Comparison of ENCODE assay signal across 9 mouse cellular contexts in genomic region chr16:11697710-11698357, GRCm38 (mm10).
DNase-seq lines count a peak whose midpoint lies in the region; ATAC-seq and TF ChIP-seq lines count a peak whose summit lies in the region.
"Had no signal": no experiment of that assay in that cellular context is flagged by ENCODE, and none has a peak within 500 bp of the region (broad histone marks: within the 10 kb centered on the region; RNA-seq: fewer than 3 reads in every experiment).

No protein-coding gene starts in this region.

- no peak overlapping the region for H3K9ac ChIP-seq in midbrain, embryonic 11.5 days (ENCODE audit: low read length)
- H3K9ac ChIP-seq: stomach, embryonic 15.5 days had no signal

- peak; percentile 67 for ATAC-seq in granulocyte monocyte progenitor cell, adult 5-6 weeks (replicated peaks; ENCODE audit: poor library complexity, severe bottlenecking)
- peak; percentile 63; the same call in 1 of the 2 replicates for ATAC-seq in midbrain, embryonic 11.5 days (ENCODE audit: low FRiP score)

- H3K4me1 ChIP-seq in spleen, adult 2 months (ENCODE audit: control insufficient read depth, insufficient read depth, insufficient read length), result no peaks in the 10 kb centered on the region
- no peaks in the 10 kb centered on the region for H3K4me1 ChIP-seq in midbrain, embryonic 11.5 days (ENCODE audit: control insufficient read depth, insufficient read depth, low read length)
- no peaks in the 10 kb centered on the region for H3K4me1 ChIP-seq in testis, adult 2 months (ENCODE audit: control insufficient read depth, insufficient read depth, low read length)
- H3K4me1 ChIP-seq: stomach, embryonic 15.5 days had no signal

- WGBS in spleen, adult 2 months, result 84% methylated on average over 8 of the region's 8 CpGs
- 78% methylated on average over 8 of the region's 8 CpGs for WGBS in midbrain, embryonic 11.5 days

- H3K4me3 ChIP-seq in spleen, adult 2 months (ENCODE audit: extremely low read depth, insufficient read depth, insufficient read length), result no peak overlapping the region
- no peak overlapping the region for H3K4me3 ChIP-seq in midbrain, embryonic 11.5 days (ENCODE audit: low read depth, low read length)
- H3K4me3 ChIP-seq in testis, adult 2 months (ENCODE audit: control insufficient read depth, low read depth, low read length), result no peak overlapping the region
- H3K4me3 ChIP-seq: stomach, embryonic 15.5 days had no signal

- no peak overlapping the region for H3K4me2 ChIP-seq in midbrain, embryonic 11.5 days
- H3K4me2 ChIP-seq: stomach, embryonic 15.5 days had no signal

- DNase-seq in spleen, adult 2 months (ENCODE audit: low read depth in 1 of 2, low spot score in 2 of 2), result no peak
- no peak for DNase-seq in spleen, postnatal 36 days (ENCODE audit: low spot score in 2 of 2)
- peak; percentile 61 for DNase-seq in cerebellum, adult 9-10 months
- peak; percentile 42 to 56 for DNase-seq in layer of hippocampus, postnatal 10 days (ENCODE audit: low spot score in 2 of 2)
- peak; percentile 71 for DNase-seq in midbrain, embryonic 11.5 days (ENCODE audit: low spot score, missing footprints)
- DNase-seq in gastrocnemius, postnatal 4 days (ENCODE audit: low spot score in 2 of 2), result no peak

- H3K9me3 ChIP-seq in midbrain, embryonic 11.5 days (ENCODE audit: control insufficient read depth, low read length), result no peaks in the 10 kb centered on the region
- H3K9me3 ChIP-seq: stomach, embryonic 15.5 days had no signal

- peak; percentile 12; the same call in 1 of the 2 replicates for TF ChIP-seq CTCF in spleen, adult 2 months (IDR thresholded peaks at IDR 0.05; ENCODE audit: extremely low read depth, insufficient read depth, insufficient read length, insufficient replicate concordance)
- peak; percentile 67; the same call in 1 of the 2 replicates for TF ChIP-seq CTCF in testis, adult 2 months (IDR thresholded peaks at IDR 0.05; ENCODE audit: control insufficient read depth, insufficient read depth, insufficient replicate concordance, low read depth, low read length)

- H3K27me3 ChIP-seq in spleen, adult 2 months (ENCODE audit: control insufficient read depth, insufficient read depth, low read length), result no peaks in the 10 kb centered on the region
- H3K27me3 ChIP-seq in midbrain, embryonic 11.5 days (ENCODE audit: control insufficient read depth, insufficient read depth, low read length), result no peaks in the 10 kb centered on the region
- no peaks in the 10 kb centered on the region for H3K27me3 ChIP-seq in testis, adult 2 months (ENCODE audit: control insufficient read depth, insufficient read depth, low read length)
- H3K27me3 ChIP-seq: stomach, embryonic 15.5 days had no signal

- no peak for TF ChIP-seq POLR2A in spleen, adult 2 months (IDR thresholded peaks at IDR 0.05; ENCODE audit: low read depth, low read length)
- no peak for TF ChIP-seq POLR2A in testis, adult 2 months (IDR thresholded peaks at IDR 0.05; ENCODE audit: control insufficient read depth, low read depth, low read length)

- H3K27ac ChIP-seq in spleen, adult 2 months (ENCODE audit: insufficient read depth, low read length), result no peak overlapping the region
- H3K27ac ChIP-seq in midbrain, embryonic 11.5 days (ENCODE audit: low read depth, low read length), result no peak overlapping the region
- no peak overlapping the region for H3K27ac ChIP-seq in testis, adult 2 months (ENCODE audit: control insufficient read depth, insufficient read depth, low read depth, low read length)
- H3K27ac ChIP-seq: stomach, embryonic 15.5 days had no signal

- no peaks in the 10 kb centered on the region; the same call in 1 of the 2 replicates for H3K36me3 ChIP-seq in spleen, adult 2 months (ENCODE audit: control insufficient read depth, insufficient read depth, low read length)
- H3K36me3 ChIP-seq in midbrain, embryonic 11.5 days (ENCODE audit: control insufficient read depth, insufficient read depth, low read length), result no peaks in the 10 kb centered on the region
- no peaks in the 10 kb centered on the region for H3K36me3 ChIP-seq in testis, adult 2 months (ENCODE audit: control insufficient read depth, insufficient read depth, low read length)
- H3K36me3 ChIP-seq: stomach, embryonic 15.5 days had no signal

Comparison
In these comparisons a context has a peak if more than half of its experiments do, and no peak if none do; other contexts are left out.
1. DNase-seq: peak in cerebellum, adult 9-10 months (single experiment), layer of hippocampus, postnatal 10 days (2 of 2) and midbrain, embryonic 11.5 days (single experiment); none in spleen, adult 2 months (0 of 2), spleen, postnatal 36 days (0 of 2) and gastrocnemius, postnatal 4 days (0 of 2).